Mouse (Mus musculus): ENCODE data around the gene Akt1s1. TPM values are rescaled to one million over a fixed set of nuclear protein-coding genes. Genes with fewer than 3 reads are reported as not detected.

The Akt1s1 gene
- total and polyA plus RNA-seq, 2 experiments = 23.9 to 93.9 TPM

DNA sequence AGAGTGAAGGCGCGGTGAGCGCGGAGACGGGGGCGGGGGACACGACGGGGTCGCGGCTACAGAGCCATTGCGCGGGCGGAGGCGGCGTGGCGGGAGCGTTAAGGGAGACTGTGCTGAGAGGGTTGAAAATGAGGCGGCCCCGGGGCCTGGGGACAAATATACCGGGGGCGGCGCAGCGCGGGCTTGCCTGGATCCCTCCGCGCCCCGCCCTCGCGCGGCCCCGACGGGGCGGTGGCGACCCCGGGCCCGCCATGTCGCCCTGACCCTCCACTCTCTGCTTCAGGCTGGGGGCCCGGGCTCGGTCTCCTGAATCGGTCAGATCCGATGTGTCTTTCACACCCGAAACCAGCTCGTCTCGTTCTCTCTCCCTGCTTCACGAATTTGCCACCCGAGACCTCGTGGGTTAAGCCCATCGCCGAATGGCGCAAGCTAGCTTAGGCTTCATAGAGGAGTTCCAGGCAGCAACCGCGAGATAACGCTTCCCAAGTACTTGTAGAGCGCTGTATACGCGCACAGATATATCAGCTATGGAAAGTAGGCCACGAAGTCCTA is 32.2 kb upstream of the Akt1s1 start, which contains the start of gene Atf5:
Gene Atf5 (minus strand): TSS at position 189 of the 552 bp plus-strand sequence.
- DNase-seq (ENCODE audit: extremely low read depth, low read depth, low spot score) = peak; percentile 73
- Histone ChIP-seq H3K27me3 (ENCODE audit: control insufficient read depth, insufficient read depth, low read length) (no peaks in the 10 kb centered on the region), H3K4me1 (ENCODE audit: control insufficient read depth, insufficient read depth, low read length) (peaks cover 40% of the 10 kb centered on the region), H3K4me3 (ENCODE audit: insufficient read depth, low read depth, low read length) (peak within 1 kb of the TSS; percentile 87), H3K27ac (replicated peaks; ENCODE audit: insufficient read depth, low read depth, low read length) (peak within 1 kb of the TSS; percentile 93), H3K79me2 (ENCODE audit: control insufficient read depth, insufficient read depth, low read length) (peaks cover 14% of the 10 kb centered on the region; the same call in 1 of the 2 replicates), H3K36me3 (ENCODE audit: control insufficient read depth, insufficient read depth, low read length) (peaks cover 17% of the 10 kb centered on the region), H3K9ac (ENCODE audit: low read depth, low read length) (peak within 1 kb of the TSS; percentile 98)
- WGBS = 2% methylated on average over 51 of the region's 57 CpGs
- peak; percentile 44; the same call in 1 of the 2 replicates for TF ChIP-seq POLR2A (IDR thresholded peaks at IDR 0.05; ENCODE audit: extremely low read depth, insufficient read depth, low read length)
- no peak for TF ChIP-seq CTCF (IDR thresholded peaks at IDR 0.05; ENCODE audit: low read depth, low read length)

- 15% methylated on average over 3 of the region's 3 CpGs for WGBS
- Histone ChIP-seq H3K27ac (replicated peaks; ENCODE audit: insufficient read depth, low read depth, low read length) (peak overlapping the region; percentile 93), H3K4me1 (ENCODE audit: control insufficient read depth, insufficient read depth, low read length) (peaks cover 40% of the 10 kb centered on the region), H3K36me3 (ENCODE audit: control insufficient read depth, insufficient read depth, low read length) (peaks cover 9% of the 10 kb centered on the region), H3K4me3 (ENCODE audit: insufficient read depth, low read depth, low read length) (no peak overlapping the region; the same call in 1 of the 2 replicates), H3K9ac (ENCODE audit: low read depth, low read length) (peak overlapping the region; percentile 98), H3K27me3 (ENCODE audit: control insufficient read depth, insufficient read depth, low read length) (no peaks in the 10 kb centered on the region), H3K79me2 (ENCODE audit: control insufficient read depth, insufficient read depth, low read length) (peaks cover 17% of the 10 kb centered on the region; the same call in 1 of the 2 replicates)
- no peak for TF ChIP-seq CTCF (IDR thresholded peaks at IDR 0.05; ENCODE audit: low read depth, low read length)
- peak; percentile 56 for DNase-seq (ENCODE audit: extremely low read depth, low read depth, low spot score)
Observed at GRCm38 (mm10) chr7:44817441-44817840, 31.4 kb upstream of the Akt1s1 start.

- H3K27me3 ChIP-seq (ENCODE audit: control insufficient read depth, insufficient read depth, low read length) = no peaks in the 10 kb centered on the region
- peaks cover 38% of the 10 kb centered on the region for H3K4me1 ChIP-seq (ENCODE audit: control insufficient read depth, insufficient read depth, low read length)
- peaks cover 9% of the 10 kb centered on the region for H3K36me3 ChIP-seq (ENCODE audit: control insufficient read depth, insufficient read depth, low read length)
- DNase-seq (ENCODE audit: extremely low read depth, low read depth, low spot score) = peak; percentile 77
- H3K27ac ChIP-seq (replicated peaks; ENCODE audit: insufficient read depth, low read depth, low read length) = peak overlapping the region; percentile 94
- H3K9ac ChIP-seq (ENCODE audit: low read depth, low read length) = peak overlapping the region; percentile 11; the same call in 1 of the 2 replicates
- H3K79me2 ChIP-seq (ENCODE audit: control insufficient read depth, insufficient read depth, low read length) = peaks cover 24% of the 10 kb centered on the region
- WGBS = 12% methylated on average over 2 of the region's 2 CpGs
- peak; percentile 29; the same call in 1 of the 2 replicates for TF ChIP-seq CTCF (IDR thresholded peaks at IDR 0.05; ENCODE audit: low read depth, low read length)
- no peak for TF ChIP-seq POLR2A (IDR thresholded peaks at IDR 0.05; ENCODE audit: extremely low read depth, insufficient read depth, low read length)
- no peak overlapping the region for H3K4me3 ChIP-seq (ENCODE audit: insufficient read depth, low read depth, low read length)
Observed at GRCm38 (mm10) chr7:44818164-44818563, 30.6 kb upstream of the Akt1s1 start.

GRCm38 (mm10) chr7:44818751-44819235 is 30.0 kb upstream of the Akt1s1 start:
- peak overlapping the region; percentile 70 for H3K9ac ChIP-seq (ENCODE audit: low read depth, low read length)
- TF ChIP-seq CTCF (IDR thresholded peaks at IDR 0.05; ENCODE audit: low read depth, low read length) (no peak), POLR2A (IDR thresholded peaks at IDR 0.05; ENCODE audit: extremely low read depth, insufficient read depth, low read length) (0 out of 2 replicates have a peak, but pooled peaks have one; percentile 20)
- H3K79me2 ChIP-seq (ENCODE audit: control insufficient read depth, insufficient read depth, low read length) = peaks cover 30% of the 10 kb centered on the region
- peak; percentile 74 for DNase-seq (ENCODE audit: extremely low read depth, low read depth, low spot score)
- peaks cover 38% of the 10 kb centered on the region for H3K4me1 ChIP-seq (ENCODE audit: control insufficient read depth, insufficient read depth, low read length)
- no peaks in the 10 kb centered on the region for H3K27me3 ChIP-seq (ENCODE audit: control insufficient read depth, insufficient read depth, low read length)
- peak overlapping the region; percentile 25 for H3K4me3 ChIP-seq (ENCODE audit: insufficient read depth, low read depth, low read length)
- H3K27ac ChIP-seq (replicated peaks; ENCODE audit: insufficient read depth, low read depth, low read length) = peak overlapping the region; percentile 94
- WGBS = 13% methylated on average over 6 of the region's 6 CpGs
- peaks cover 3% of the 10 kb centered on the region; the same call in 1 of the 2 replicates for H3K36me3 ChIP-seq (ENCODE audit: control insufficient read depth, insufficient read depth, low read length)

DNA sequence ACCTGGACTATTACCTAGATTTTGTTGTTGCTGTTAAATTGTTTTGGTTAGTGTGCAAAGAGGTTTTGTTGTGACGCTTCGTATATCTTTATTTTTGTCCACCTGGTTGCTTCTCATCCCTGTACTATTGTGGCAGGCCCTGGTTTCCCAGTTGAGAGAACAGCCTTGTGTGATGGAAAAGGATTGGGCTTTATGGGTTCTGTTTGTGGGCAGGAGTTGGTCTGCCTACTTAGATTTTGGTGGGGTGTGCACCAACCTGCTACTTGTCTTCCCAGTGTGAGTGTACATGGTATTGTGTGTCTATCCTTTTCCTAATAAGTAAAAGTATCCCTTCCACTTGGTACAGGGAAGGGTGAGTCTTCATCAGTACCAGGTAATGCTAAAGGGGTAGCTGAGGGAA is 29.4 kb upstream of the Akt1s1 start:
- no peak for TF ChIP-seq CTCF (IDR thresholded peaks at IDR 0.05; ENCODE audit: low read depth, low read length)
- TF ChIP-seq POLR2A (IDR thresholded peaks at IDR 0.05; ENCODE audit: extremely low read depth, insufficient read depth, low read length) = no peak
- WGBS = 69% methylated on average over 2 of the region's 2 CpGs
- H3K79me2 ChIP-seq (ENCODE audit: control insufficient read depth, insufficient read depth, low read length) = peaks cover 34% of the 10 kb centered on the region
- peak; percentile 14 for DNase-seq (ENCODE audit: extremely low read depth, low read depth, low spot score)
- H3K4me1 ChIP-seq (ENCODE audit: control insufficient read depth, insufficient read depth, low read length) = peaks cover 34% of the 10 kb centered on the region
- 0 out of 2 replicates have a peak overlapping the region, but pooled peaks have one; percentile 25 for H3K4me3 ChIP-seq (ENCODE audit: insufficient read depth, low read depth, low read length)
- peaks cover 2% of the 10 kb centered on the region; the same call in 1 of the 2 replicates for H3K36me3 ChIP-seq (ENCODE audit: control insufficient read depth, insufficient read depth, low read length)
- no peaks in the 10 kb centered on the region for H3K27me3 ChIP-seq (ENCODE audit: control insufficient read depth, insufficient read depth, low read length)
- H3K9ac ChIP-seq (ENCODE audit: low read depth, low read length) = peak overlapping the region; percentile 70
- peak overlapping the region; percentile 94 for H3K27ac ChIP-seq (replicated peaks; ENCODE audit: insufficient read depth, low read depth, low read length)

DNA sequence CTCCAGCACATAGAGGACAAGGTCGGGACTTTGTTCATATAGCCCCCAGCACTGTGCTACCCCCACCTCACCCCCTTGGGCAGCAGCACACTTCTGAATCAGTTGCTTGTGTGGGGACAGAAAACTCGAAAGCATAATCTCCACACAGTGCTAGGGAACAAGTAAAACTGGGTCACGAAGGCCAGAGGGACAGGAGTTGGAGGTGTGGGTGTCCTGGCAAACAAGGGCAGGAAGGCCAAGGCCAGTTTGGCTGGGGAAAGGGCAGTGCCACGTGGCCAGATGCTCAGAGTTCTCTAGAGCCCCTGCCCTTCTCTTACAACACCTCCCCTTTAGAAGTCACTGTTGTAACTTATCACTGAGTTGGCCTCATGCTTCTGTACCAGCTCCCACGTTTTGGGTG is 28.9 kb upstream of the Akt1s1 start:
- peak; percentile 99 for DNase-seq (ENCODE audit: extremely low read depth, low read depth, low spot score)
- Histone ChIP-seq H3K36me3 (ENCODE audit: control insufficient read depth, insufficient read depth, low read length) (no peaks in the 10 kb centered on the region), H3K4me3 (ENCODE audit: insufficient read depth, low read depth, low read length) (no peak overlapping the region), H3K27ac (replicated peaks; ENCODE audit: insufficient read depth, low read depth, low read length) (peak overlapping the region; percentile 94), H3K4me1 (ENCODE audit: control insufficient read depth, insufficient read depth, low read length) (peaks cover 30% of the 10 kb centered on the region), H3K79me2 (ENCODE audit: control insufficient read depth, insufficient read depth, low read length) (peaks cover 38% of the 10 kb centered on the region), H3K27me3 (ENCODE audit: control insufficient read depth, insufficient read depth, low read length) (no peaks in the 10 kb centered on the region), H3K9ac (ENCODE audit: low read depth, low read length) (no peak overlapping the region)
- 16% methylated on average over 5 of the region's 5 CpGs for WGBS
- no peak for TF ChIP-seq POLR2A (IDR thresholded peaks at IDR 0.05; ENCODE audit: extremely low read depth, insufficient read depth, low read length)
